Mouse (Mus musculus) adrenal gland, postnatal 25 days (tissue): ENCODE measurements around the gene Tti1. TPM values are rescaled to one million over a fixed set of nuclear protein-coding genes. Genes with fewer than 3 reads are reported as not detected.
A peak's percentile ranks its signal among the peaks of the same experiment; 100 is the strongest.

Experiments used
- DNase-seq: peaks from one replicate; pipeline ENCODE4 v3.0.0; 2021; ENCODE audit warnings: mixed read lengths
- total RNA-seq: library from RNA; stranded (reverse); gene quantifications from 2 replicates; pipeline ENCODE4 v1.2.3, GENCODE M21; 2021

The Tti1 gene
- total RNA-seq, 1 experiment from 2014 or later = 26.3 TPM

DNA sequence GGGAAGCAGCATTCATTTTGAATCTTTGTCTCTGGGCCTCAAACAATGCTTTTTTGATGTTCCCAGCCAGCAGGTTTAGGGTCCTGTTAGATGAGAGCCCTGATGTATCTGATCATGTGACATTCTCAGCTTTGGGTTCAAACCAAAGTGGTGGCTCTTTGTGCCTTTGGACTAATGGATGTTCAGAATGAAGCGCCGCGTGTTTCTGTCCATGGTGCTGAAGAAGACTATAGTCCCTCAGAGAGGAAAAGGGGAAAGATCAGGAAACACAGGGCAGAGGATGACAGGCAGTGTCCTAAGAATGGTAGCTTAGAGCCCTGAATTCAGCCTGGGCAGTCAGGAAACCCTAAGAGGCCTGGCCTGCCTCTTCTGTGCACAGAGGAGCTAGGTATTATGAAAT is 57.6 kb downstream of the Tti1 start:
- peak; percentile 53 for DNase-seq

DNA sequence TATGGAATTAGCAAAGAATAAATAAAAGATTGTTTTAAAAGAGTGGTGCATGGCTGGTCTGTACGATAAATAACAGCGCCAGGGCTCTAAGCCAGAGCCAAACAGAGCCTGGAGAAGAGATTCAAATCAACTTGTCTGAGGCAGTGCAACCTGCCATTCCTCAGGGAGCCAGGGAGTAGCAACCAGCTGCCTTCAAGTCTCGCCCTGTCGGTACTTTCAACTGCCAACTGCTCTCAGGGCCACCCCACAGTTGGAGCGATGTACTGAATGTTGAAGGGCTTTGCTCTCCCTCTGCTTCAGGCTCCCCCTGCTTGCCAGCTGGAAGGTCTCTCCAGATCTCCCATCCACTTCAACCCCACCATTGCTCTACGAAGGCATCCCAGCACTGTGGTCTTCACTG is 58.1 kb downstream of the Tti1 start:
- no peak for DNase-seq

- DNase-seq = no peak
Observed at GRCm38 (mm10) chr2:157967856-157968255, 60.4 kb downstream of the Tti1 start.

DNA sequence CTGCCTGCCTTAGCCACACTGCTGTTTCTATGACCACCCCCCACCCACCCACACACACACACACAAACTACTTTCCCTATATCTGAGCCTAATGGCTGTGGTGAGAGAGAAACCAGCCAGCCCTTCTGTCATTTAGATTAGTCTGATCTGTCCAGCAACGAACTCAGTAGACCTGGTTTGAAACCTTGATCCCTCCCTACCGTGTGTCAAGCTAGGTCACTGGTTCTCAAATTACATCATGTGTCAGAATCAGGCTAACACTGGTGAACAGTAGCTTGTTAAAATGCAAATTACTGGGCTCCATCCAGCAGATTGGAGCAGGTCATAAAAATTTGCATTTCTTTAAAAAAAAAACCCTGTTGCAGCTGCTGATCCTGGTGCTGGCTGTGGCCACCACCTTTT is 70.5 kb downstream of the Tti1 start:
- no peak for DNase-seq

- DNase-seq = no peak
Observed at GRCm38 (mm10) chr2:157953978-157954377, 74.3 kb downstream of the Tti1 start.

DNA sequence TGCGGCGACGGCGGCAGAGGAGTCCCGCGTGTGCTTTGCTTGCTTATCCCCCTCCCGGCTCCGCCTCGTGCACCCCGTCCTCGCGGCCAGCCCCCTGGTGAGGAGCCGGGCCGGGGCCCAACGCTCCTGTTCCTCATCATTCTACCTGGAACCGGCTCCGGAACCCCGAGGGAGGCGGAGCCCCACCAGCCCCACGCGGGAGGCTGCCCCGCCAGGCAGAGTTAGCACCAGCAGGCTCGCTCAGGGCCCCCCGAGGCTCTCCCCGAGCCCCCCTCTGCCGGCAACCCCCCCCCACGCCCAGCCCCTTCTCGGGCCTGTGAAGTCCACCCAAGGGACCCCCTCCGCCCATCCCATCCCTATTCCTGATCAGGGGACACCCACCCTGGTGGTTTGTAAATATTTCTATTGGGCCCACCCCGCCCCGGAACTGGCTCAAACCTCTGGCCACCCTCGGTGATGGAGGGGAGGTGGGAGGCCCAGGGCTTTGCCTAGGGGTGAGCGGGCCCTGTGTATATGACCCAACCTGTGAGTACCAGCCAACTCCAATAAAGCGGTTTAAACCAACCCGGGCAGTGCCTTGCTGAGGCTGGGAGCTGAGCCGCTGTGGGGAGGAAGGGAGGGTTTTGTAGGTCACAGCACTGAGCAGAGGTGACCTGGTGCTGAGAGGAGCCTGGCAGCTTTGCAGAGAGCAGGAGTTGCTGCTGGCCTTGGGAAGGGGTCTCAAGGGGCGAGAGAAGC is 83.9 kb downstream of the Tti1 start:
- DNase-seq = no peak

DNA sequence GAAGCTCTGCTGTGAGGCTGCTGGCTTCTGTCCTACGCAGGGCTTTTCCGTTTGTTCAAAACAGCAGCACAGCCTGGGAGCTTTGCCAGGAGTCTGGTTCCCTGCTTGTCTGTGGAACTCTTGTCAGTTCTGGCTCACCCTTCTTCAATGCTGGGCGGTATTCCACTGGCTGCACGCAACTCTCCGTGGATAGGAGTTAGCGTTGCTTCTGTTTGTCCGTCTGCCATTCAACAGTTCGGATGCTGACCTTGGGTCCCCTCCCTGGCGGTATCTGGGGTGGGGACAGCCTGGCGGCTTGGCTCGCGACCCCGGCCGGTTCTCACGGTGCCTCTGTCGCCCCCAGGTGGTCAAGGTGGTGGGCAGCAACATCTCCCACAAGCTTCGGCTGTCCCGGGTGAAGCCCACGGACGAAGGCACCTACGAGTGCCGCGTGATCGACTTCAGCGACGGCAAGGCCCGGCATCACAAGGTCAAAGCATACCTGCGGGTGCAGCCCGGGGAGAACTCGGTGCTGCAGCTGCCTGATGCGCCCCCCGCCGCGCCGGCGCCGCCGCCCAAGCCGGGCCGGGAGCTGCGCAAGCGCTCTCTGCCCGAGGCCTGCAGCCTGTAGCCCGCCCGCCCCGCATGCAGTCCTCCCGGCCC is 84.6 kb downstream of the Tti1 start:
- DNase-seq = peak; percentile 74

DNA sequence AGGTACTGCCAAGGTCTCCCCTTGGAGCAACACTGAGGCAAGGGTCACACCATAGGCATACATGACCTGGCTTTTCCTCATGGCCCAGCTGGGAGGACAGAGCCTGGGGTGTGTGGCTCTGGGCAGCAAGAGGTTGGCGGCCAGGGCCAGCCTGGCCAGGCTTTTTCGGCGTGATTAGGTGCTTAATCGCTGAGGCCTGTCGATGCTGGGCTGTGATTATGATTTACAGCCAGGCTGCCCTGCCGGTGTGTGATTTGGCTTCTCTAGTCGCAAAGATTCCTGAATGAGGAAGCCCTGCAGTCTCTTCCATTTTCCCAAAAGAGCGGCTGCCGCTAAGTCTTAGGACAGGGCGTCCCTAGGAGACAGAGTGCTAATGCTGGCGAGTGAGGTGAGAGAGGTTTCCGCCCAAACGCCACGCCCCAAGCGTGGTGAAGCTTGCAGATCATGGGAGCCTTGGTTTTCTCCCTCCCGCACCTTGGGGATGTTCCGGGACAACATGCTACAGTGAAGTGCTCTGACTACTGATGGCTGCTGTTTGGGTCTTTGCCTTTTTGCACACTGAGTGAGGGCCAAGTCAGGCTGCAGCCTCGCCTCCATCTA is 87.5 kb downstream of the Tti1 start:
- DNase-seq = no peak

GRCm38 (mm10) chr2:157936676-157937075 is 91.6 kb downstream of the Tti1 start:
- DNase-seq = no peak

DNA sequence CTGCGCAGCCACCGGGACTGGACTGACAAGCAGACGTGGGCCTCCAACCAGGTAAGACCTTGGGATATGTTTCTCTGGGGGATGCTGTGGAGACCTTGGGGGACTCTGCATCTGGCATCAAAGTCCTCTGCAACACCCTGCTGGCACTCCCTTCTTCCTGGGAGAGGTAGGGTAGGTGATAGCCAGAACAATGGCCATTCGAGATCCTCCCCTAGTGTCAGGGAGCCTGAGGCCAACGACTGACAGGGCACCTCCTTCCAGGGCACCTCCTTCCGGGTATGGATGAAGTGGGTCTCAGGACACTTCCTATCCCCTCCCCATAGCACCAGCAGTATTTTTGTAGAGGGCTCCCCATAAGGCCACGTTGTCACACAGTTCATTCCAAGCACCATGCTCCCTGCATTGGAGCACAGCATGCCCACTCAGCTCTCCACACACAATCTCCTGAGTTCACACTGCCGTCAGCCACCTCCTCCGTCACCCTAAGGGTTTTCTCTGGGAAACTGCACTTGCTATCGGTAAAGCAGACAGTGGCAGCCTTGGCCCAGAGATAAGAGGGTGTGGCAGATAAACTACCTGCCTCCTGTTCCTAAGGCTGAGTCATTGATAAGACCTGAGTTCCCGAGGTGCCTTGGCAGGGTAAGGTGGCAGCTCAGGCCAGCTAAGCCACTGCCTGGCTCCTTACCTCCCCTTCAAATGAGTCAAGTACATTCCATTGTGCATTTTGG is 92.6 kb downstream of the Tti1 start:
- no peak for DNase-seq

GRCm38 (mm10) chr2:157932655-157933054 is 95.6 kb downstream of the Tti1 start:
- DNase-seq = no peak

Other genes starting within 250 kb of the Tti1 start
- gene Vstm2l, start 113.8 kb downstream of the Tti1 start, total RNA-seq = 1.4 and 1.6 TPM in 2 replicates
- 31.0 and 32.6 TPM in 2 replicates for gene Rprd1b, start 64 bp upstream of the Tti1 start, total RNA-seq
- 33.4 and 33.5 TPM in 2 replicates for gene Tgm2, start 118.0 kb upstream of the Tti1 start, total RNA-seq
- gene D630003M21Rik, start 200.8 kb upstream of the Tti1 start, total RNA-seq = 1.3 and 2.4 TPM in 2 replicates
- not detected in 2 replicates for gene Bpi, start 229.7 kb upstream of the Tti1 start, total RNA-seq